Mouse (Mus musculus) heart, embryonic 11.5 days (tissue): ENCODE results near the gene Mphosph9. TPM values are rescaled to one million over a fixed set of nuclear protein-coding genes. Genes with fewer than 3 reads are reported as not detected.
A peak's percentile ranks its signal among the peaks of the same experiment; 100 is the strongest.

Experiments
- ATAC-seq: fragments of 200-750 bp; cut with Nextera tagmentation; replicated peaks from 2 replicates; pipeline ENCODE4 v1.8.0; 2017; ENCODE audit warnings: moderate library complexity; ENCODE audit not compliant: insufficient number of reproducible peaks, low FRiP score, low TSS enrichment
- H3K27ac ChIP-seq: fragments of 300-500 bp; sonication (generic); 2 replicates; pipeline ENCODE4 v1.5.1; 2014; ENCODE audit warnings: mild to moderate bottlenecking, low read depth, low read length
- H3K27me3 ChIP-seq: fragments of 300-500 bp; sonication (generic); 2 replicates; pipeline ENCODE4 v1.6.1; 2014; ENCODE audit warnings: mild to moderate bottlenecking, low read length, mixed read lengths; ENCODE audit not compliant: control insufficient read depth, insufficient read depth
- H3K36me3 ChIP-seq: fragments of 300-500 bp; sonication (generic); 2 replicates; pipeline ENCODE4 v1.6.1; 2014; ENCODE audit warnings: mild to moderate bottlenecking, low read length, moderate library complexity, mixed read lengths; ENCODE audit not compliant: control insufficient read depth, insufficient read depth
- H3K4me1 ChIP-seq: fragments of 300-500 bp; sonication (generic); 2 replicates; pipeline ENCODE4 v1.6.1; 2014; ENCODE audit warnings: low read length; ENCODE audit not compliant: control insufficient read depth, insufficient read depth
- H3K4me2 ChIP-seq: fragments of 300-500 bp; sonication (generic); 2 replicates; pipeline ENCODE4 v1.6.1; 2014; ENCODE audit warnings: mild to moderate bottlenecking, moderate library complexity
- H3K4me3 ChIP-seq: fragments of 300-500 bp; sonication (generic); 2 replicates; pipeline ENCODE4 v1.5.1; 2014; ENCODE audit warnings: low read depth, low read length
- H3K9ac ChIP-seq: fragments of 300-500 bp; sonication (generic); 2 replicates; pipeline ENCODE4 v1.6.1; 2014; ENCODE audit warnings: mild to moderate bottlenecking, low read depth, low read length, moderate library complexity
- H3K9me3 ChIP-seq: fragments of 300-500 bp; sonication (generic); replicated peaks from 2 replicates; pipeline ENCODE4 v1.6.1; 2016; ENCODE audit warnings: low read length; ENCODE audit not compliant: control insufficient read depth
- WGBS: fragments of 180-500 bp; shearing (Covaris S2); extraction: QIAGEN DNeasy Blood & Tissue Kit; methylation state at CpG from one replicate; pipeline ENCODE4 v1.1.7; 2014; ENCODE audit not compliant: insufficient replicate concordance; 5-methylcytosine and 5-hydroxymethylcytosine counted together
- polyA plus RNA-seq: library from polyadenylated mRNA; unstranded; fragments of >200 nt; fragmentation: Nextera tagmentation; extraction: Ambion mirVana; gene quantifications from 2 replicates; pipeline ENCODE4 v1.2.1, GENCODE M21; 2014

Gene Mphosph9
- polyA plus RNA-seq, 1 experiment from 2014 or later: 15.5 TPM

- 73% methylated on average over 10 of the region's 10 CpGs for WGBS
- H3K27ac ChIP-seq: peak overlapping the region; percentile 92; the same call in 1 of the 2 replicates
- H3K36me3 ChIP-seq: 0 out of 2 replicates have a peak, but pooled peaks cover 2% of the 10 kb centered on the region
- no peak overlapping the region for H3K4me3 ChIP-seq
- no peak overlapping the region for H3K4me2 ChIP-seq
- H3K9ac ChIP-seq: no peak overlapping the region
- no peak for ATAC-seq
- H3K4me1 ChIP-seq: peaks cover 63% of the 10 kb centered on the region
- H3K9me3 ChIP-seq: no peaks in the 10 kb centered on the region
- no peaks in the 10 kb centered on the region for H3K27me3 ChIP-seq
Observed at GRCm38 (mm10) chr5:124215647-124216046, 112.1 kb downstream of the Mphosph9 start.

GRCm38 (mm10) chr5:124214516-124215145 lies 113.1 kb downstream of the Mphosph9 start:
- ATAC-seq: no peak
- peak overlapping the region; percentile 92 for H3K27ac ChIP-seq
- H3K36me3 ChIP-seq: 0 out of 2 replicates have a peak, but pooled peaks cover 2% of the 10 kb centered on the region
- no peak overlapping the region for H3K4me3 ChIP-seq
- no peaks in the 10 kb centered on the region for H3K27me3 ChIP-seq
- peaks cover 70% of the 10 kb centered on the region for H3K4me1 ChIP-seq
- 73% methylated on average over 14 of the region's 14 CpGs for WGBS
- H3K4me2 ChIP-seq: no peak overlapping the region
- peak overlapping the region; percentile 28; the same call in 1 of the 2 replicates for H3K9ac ChIP-seq
- H3K9me3 ChIP-seq: no peaks in the 10 kb centered on the region

- no peak overlapping the region for H3K4me3 ChIP-seq
- peak overlapping the region; percentile 52 for H3K9ac ChIP-seq
- H3K4me2 ChIP-seq: peak overlapping the region; percentile 16; the same call in 1 of the 2 replicates
- 0 out of 2 replicates have a peak, but pooled peaks cover 2% of the 10 kb centered on the region for H3K36me3 ChIP-seq
- H3K27me3 ChIP-seq: no peaks in the 10 kb centered on the region
- peaks cover 67% of the 10 kb centered on the region for H3K4me1 ChIP-seq
- peak overlapping the region; percentile 92 for H3K27ac ChIP-seq
- ATAC-seq: no peak; the same call in 1 of the 2 replicates
- H3K9me3 ChIP-seq: no peaks in the 10 kb centered on the region
- 43% methylated on average over 13 of the region's 13 CpGs for WGBS
Observed at GRCm38 (mm10) chr5:124213588-124214469, 113.9 kb downstream of the Mphosph9 start.

- H3K9ac ChIP-seq: no peak overlapping the region
- H3K4me3 ChIP-seq: no peak overlapping the region
- H3K4me2 ChIP-seq: no peak overlapping the region
- 0 out of 2 replicates have a peak, but pooled peaks cover 2% of the 10 kb centered on the region for H3K36me3 ChIP-seq
- H3K27me3 ChIP-seq: no peaks in the 10 kb centered on the region
- 49% methylated on average over 2 of the region's 2 CpGs for WGBS
- peaks cover 73% of the 10 kb centered on the region for H3K4me1 ChIP-seq
- H3K9me3 ChIP-seq: no peaks in the 10 kb centered on the region
- H3K27ac ChIP-seq: peak overlapping the region; percentile 54; the same call in 1 of the 2 replicates
- ATAC-seq: no peak
Observed at GRCm38 (mm10) chr5:124211669-124212068, 116.1 kb downstream of the Mphosph9 start.

GRCm38 (mm10) chr5:124211234-124211633 lies 116.5 kb downstream of the Mphosph9 start:
- Histone ChIP-seq H3K27me3 (no peaks in the 10 kb centered on the region), H3K9me3 (no peaks in the 10 kb centered on the region), H3K9ac (no peak overlapping the region), H3K4me1 (peaks cover 77% of the 10 kb centered on the region), H3K36me3 (0 out of 2 replicates have a peak, but pooled peaks cover 2% of the 10 kb centered on the region), H3K4me3 (no peak overlapping the region), H3K27ac (peak overlapping the region; percentile 54; the same call in 1 of the 2 replicates), H3K4me2 (no peak overlapping the region)
- ATAC-seq: no peak
- 76% methylated on average over 8 of the region's 8 CpGs for WGBS

GRCm38 (mm10) chr5:124210281-124211016 lies 117.3 kb downstream of the Mphosph9 start:
- Histone ChIP-seq H3K4me2 (no peak overlapping the region), H3K9ac (0 out of 2 replicates have a peak overlapping the region, but pooled peaks have one; percentile 39), H3K4me1 (peaks cover 85% of the 10 kb centered on the region), H3K36me3 (0 out of 2 replicates have a peak, but pooled peaks cover 2% of the 10 kb centered on the region), H3K27me3 (no peaks in the 10 kb centered on the region), H3K4me3 (no peak overlapping the region), H3K9me3 (no peaks in the 10 kb centered on the region), H3K27ac (peak overlapping the region; percentile 54)
- 60% methylated on average over 18 of the region's 18 CpGs for WGBS
- no peak for ATAC-seq

- Histone ChIP-seq H3K27me3 (no peaks in the 10 kb centered on the region), H3K9ac (peak overlapping the region; percentile 36; the same call in 1 of the 2 replicates), H3K9me3 (no peaks in the 10 kb centered on the region), H3K27ac (peak overlapping the region; percentile 54), H3K4me1 (peaks cover 86% of the 10 kb centered on the region), H3K36me3 (0 out of 2 replicates have a peak, but pooled peaks cover 2% of the 10 kb centered on the region), H3K4me3 (no peak overlapping the region), H3K4me2 (0 out of 2 replicates have a peak overlapping the region, but pooled peaks have one; percentile 10)
- no peak for ATAC-seq
- whole genome bisulfite sequencing: 20% methylated on average over 6 of the region's 6 CpGs
Observed at GRCm38 (mm10) chr5:124209850-124210249, 117.9 kb downstream of the Mphosph9 start.

- Histone ChIP-seq H3K27ac (peak overlapping the region; percentile 96), H3K27me3 (no peaks in the 10 kb centered on the region), H3K4me3 (no peak overlapping the region), H3K4me1 (peaks cover 83% of the 10 kb centered on the region), H3K9ac (no peak overlapping the region), H3K4me2 (no peak overlapping the region), H3K36me3 (0 out of 2 replicates have a peak, but pooled peaks cover under 1% of the 10 kb centered on the region), H3K9me3 (no peaks in the 10 kb centered on the region)
- WGBS: 71% methylated on average over 8 of the region's 8 CpGs
- no peak for ATAC-seq
Observed at GRCm38 (mm10) chr5:124208030-124208429, 119.7 kb downstream of the Mphosph9 start.
